Mouse (Mus musculus) lung, postnatal 0 days (tissue): ENCODE data around the gene Ercc6l. TPM values are rescaled to one million over a fixed set of nuclear protein-coding genes. Genes with fewer than 3 reads are reported as not detected.

Experiments
- ATAC-seq: fragments of 200-750 bp; cut with Nextera tagmentation; 2 replicates; pipeline ENCODE4 v1.8.0; 2017; ENCODE audit warnings: moderate library complexity
- DNase-seq: peaks from one replicate; pipeline ENCODE4 v3.0.0-alpha.2; 2016; ENCODE audit warnings: low spot score
- H3K27ac ChIP-seq: fragments of 300-500 bp; sonication (generic); 2 replicates; pipeline ENCODE4 v1.5.1; 2014; ENCODE audit warnings: antibody characterized with exemption, mild to moderate bottlenecking, low read length, mixed read lengths
- H3K27me3 ChIP-seq: fragments of 300-500 bp; sonication (generic); replicated peaks from 2 replicates; pipeline ENCODE4 v1.6.1; 2014; ENCODE audit warnings: low read length, mixed read lengths; ENCODE audit not compliant: insufficient read depth
- H3K36me3 ChIP-seq: fragments of 300-500 bp; sonication (generic); 2 replicates; pipeline ENCODE4 v1.6.1; 2014; ENCODE audit warnings: low read length, mixed read lengths; ENCODE audit not compliant: insufficient read depth
- H3K4me1 ChIP-seq: fragments of 300-500 bp; sonication (generic); 2 replicates; pipeline ENCODE4 v1.6.1; 2014; ENCODE audit warnings: antibody characterized with exemption, low read depth, low read length, mixed read lengths; ENCODE audit not compliant: insufficient read depth
- H3K4me2 ChIP-seq: fragments of 300-500 bp; sonication (generic); replicated peaks from 2 replicates; pipeline ENCODE4 v1.6.1; 2014; ENCODE audit warnings: low read depth, mild to moderate bottlenecking, low read length, moderate library complexity, mixed read lengths
- H3K4me3 ChIP-seq: fragments of 300-500 bp; sonication (generic); 2 replicates; pipeline ENCODE4 v1.5.1; 2014; ENCODE audit warnings: low read depth, low read length
- H3K9ac ChIP-seq: fragments of 300-500 bp; sonication (generic); replicated peaks from 2 replicates; pipeline ENCODE4 v1.6.1; 2014; ENCODE audit warnings: low read depth, mild to moderate bottlenecking
- H3K9me3 ChIP-seq: fragments of 300-500 bp; sonication (generic); 2 replicates; pipeline ENCODE4 v1.6.1; 2016; ENCODE audit warnings: low read length, mixed read lengths
- CTCF ChIP-seq: IDR thresholded peaks from 2 replicates; pipeline ENCODE4 v1.5.1; 2016; ENCODE audit warnings: antibody characterized with exemption, mild to moderate bottlenecking
- EP300 ChIP-seq: IDR thresholded peaks from 2 replicates; pipeline ENCODE4 v1.6.1; 2016; ENCODE audit warnings: antibody characterized with exemption, mild to moderate bottlenecking, control low read depth
- WGBS: fragments of 180-500 bp; shearing (Covaris S2); extraction: QIAGEN DNeasy Blood & Tissue Kit; methylation state at CpG from one replicate; pipeline ENCODE4 v1.1.7; 2014; 5-methylcytosine and 5-hydroxymethylcytosine counted together
- polyA plus RNA-seq: library from polyadenylated mRNA; unstranded; fragments of >200 nt; fragmentation: Nextera tagmentation; extraction: Ambion mirVana; gene quantifications from 2 replicates; pipeline ENCODE4 v1.2.1, GENCODE M21; 2015

The Ercc6l gene
- polyA plus RNA-seq: 0.87 and 1.1 TPM in 2 replicates

DNA sequence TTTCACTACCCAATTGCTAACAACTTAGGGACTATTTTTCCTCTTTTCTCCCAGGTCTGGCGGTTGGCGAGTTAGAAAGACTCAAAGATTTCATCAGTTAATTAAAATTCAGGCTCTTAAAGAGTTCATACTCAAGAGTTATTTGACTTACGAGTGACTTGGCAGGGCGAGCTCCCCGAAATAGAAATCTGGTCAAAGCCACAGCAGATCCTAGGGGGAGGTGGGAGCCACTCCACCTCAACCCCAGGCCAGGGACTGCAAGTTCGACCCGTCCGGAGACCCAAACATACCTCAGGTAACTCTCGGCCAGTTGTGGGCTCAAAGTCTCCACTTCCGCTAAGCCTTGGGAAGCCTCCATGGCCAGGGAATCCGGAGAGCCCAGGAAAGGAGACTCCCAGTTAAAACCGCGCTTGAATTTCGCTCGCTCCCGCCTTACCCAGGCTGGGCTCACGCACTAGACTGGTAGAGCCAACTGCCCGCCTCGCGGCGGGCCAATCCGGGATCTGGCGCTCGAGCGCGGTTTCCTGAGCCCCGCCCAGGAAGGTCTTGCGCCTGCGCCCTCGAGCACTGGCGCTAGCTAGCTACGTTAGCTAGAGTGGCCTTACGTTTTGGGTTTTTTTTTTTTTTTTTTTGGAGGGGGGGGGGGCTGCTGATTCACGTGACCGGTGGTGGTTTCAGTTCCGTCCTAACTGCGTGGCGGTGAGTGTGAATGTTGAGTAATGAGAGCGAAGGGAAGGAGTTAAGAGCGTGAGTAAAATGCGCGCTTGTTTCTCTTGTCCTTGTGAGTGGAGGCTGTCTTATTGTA, at the start of gene Ercc6l:
Gene Ercc6l, minus strand, starts transcription at position 474 of the 805 bp plus-strand sequence.
- peak; percentile 93 for DNase-seq
- WGBS: 6% methylated on average over 40 of the region's 42 CpGs
- ATAC-seq: peak; percentile 99
- Histone ChIP-seq H3K4me2 (peak within 1 kb of the TSS; percentile 57), H3K27ac (peak within 1 kb of the TSS; percentile 79), H3K9me3 (no peaks in the 10 kb centered on the region), H3K27me3 (no peaks in the 10 kb centered on the region), H3K36me3 (no peaks in the 10 kb centered on the region), H3K9ac (no peak within 1 kb of the TSS), H3K4me1 (no peaks in the 10 kb centered on the region), H3K4me3 (peak within 1 kb of the TSS; percentile 37)
- TF ChIP-seq CTCF: no peak
- peak; percentile 35; the same call in 1 of the 2 replicates for TF ChIP-seq EP300

DNA sequence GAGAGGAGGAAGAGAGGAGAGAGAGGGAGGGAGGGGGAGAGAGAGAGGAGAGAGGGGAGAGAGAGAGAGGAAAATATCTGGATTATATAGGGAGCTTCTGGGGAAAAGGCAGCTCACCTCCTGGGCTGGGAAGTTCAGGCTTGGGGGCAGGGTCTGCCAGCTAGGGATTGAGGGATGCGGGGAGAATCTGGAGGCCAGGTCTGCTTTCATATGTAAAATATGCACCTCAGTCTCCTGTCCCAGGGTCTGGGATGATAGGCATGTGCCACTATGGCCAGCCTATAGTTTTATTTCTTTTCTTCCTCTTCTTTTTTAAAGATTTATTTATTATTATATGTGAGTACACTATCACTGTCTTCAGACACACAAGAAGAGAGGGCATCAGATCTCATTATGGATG, 33.9 kb upstream of the Ercc6l start:
- ATAC-seq: no peak

DNA sequence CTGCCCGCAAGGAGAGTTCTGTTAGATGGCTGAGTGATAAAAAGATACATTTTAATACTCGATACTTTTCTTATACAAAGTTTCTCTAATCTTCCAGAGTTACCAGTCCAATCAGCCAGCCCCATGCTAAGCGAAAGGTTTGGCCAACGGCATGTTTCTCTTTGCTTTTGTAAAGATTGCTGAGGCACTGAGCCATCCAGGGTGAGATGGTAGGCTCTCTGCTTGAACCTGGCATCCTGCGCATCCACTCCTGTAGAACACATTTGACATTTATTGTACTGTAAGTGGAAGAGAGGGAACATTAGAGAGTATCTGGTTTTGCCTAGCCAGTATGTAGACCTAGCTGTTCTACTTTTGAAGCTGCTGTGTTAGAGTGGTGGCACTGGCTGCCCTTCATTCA, 32.7 kb upstream of the Ercc6l start:
- ATAC-seq: no peak
- TF ChIP-seq EP300 (no peak), CTCF (no peak)
- Histone ChIP-seq H3K36me3 (no peaks in the 10 kb centered on the region), H3K4me1 (no peaks in the 10 kb centered on the region), H3K27ac (no peak overlapping the region), H3K27me3 (no peaks in the 10 kb centered on the region), H3K9me3 (no peaks in the 10 kb centered on the region), H3K9ac (no peak overlapping the region), H3K4me3 (no peak overlapping the region; the same call in 1 of the 2 replicates), H3K4me2 (0 out of 2 replicates have a peak overlapping the region, but pooled peaks have one; percentile 51)
- 43% methylated on average over 5 of the region's 5 CpGs for WGBS
- no peak for DNase-seq

More for the DNA sequence above, 33.9 kb upstream of the Ercc6l start:
- H3K27me3 ChIP-seq: no peaks in the 10 kb centered on the region
- no peak for TF ChIP-seq CTCF
- TF ChIP-seq EP300: no peak
- DNase-seq: no peak
- no peak overlapping the region for H3K4me3 ChIP-seq
- H3K4me1 ChIP-seq: no peaks in the 10 kb centered on the region
- H3K4me2 ChIP-seq: no peak overlapping the region
- H3K9ac ChIP-seq: no peak overlapping the region
- 29% methylated on average over 1 of the region's 1 CpGs for WGBS
- no peaks in the 10 kb centered on the region for H3K9me3 ChIP-seq
- H3K27ac ChIP-seq: no peak overlapping the region
- no peaks in the 10 kb centered on the region for H3K36me3 ChIP-seq

DNA sequence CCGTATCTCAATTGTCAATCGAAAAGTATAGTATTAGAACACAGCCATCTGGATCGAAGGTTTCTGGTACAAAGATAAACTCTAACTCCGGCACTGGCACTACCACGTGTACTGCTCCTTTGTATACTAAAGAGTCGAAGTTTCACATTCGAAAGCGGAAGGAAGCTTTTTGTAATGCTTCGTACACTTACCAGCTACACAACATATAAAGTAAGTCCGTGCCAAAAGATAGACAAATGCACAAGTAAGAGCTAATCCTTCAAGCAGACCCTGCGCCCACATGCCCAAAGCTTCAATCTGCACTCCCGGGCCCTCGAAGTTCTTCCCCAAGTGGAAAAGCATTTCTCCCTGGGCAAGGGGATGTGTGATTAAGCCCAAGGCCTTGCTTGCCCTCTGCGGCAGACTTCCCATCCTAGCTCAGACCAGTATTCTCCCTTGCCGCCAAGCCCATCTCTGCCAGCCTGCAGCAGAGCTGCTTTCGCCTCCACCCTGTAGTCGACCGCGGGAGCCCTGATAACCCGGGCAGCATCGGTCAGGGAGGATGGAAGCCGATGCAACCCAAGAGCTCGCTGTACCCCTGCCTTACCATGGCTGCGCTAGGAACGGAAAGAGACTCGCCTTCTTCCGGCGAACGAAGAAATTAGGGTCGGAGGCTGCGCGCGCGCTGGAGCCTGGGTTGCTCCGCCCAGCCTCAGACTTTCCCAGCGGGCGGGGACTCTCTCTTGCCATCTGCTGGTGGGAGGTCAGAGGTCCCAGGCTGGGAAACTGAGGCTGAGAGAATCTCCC, 32.0 kb upstream of the Ercc6l start, which contains the start of gene Rps4x:
Gene Rps4x, minus strand, starts transcription at position 683 of the 786 bp plus-strand sequence.
- no peaks in the 10 kb centered on the region for H3K27me3 ChIP-seq
- DNase-seq (peak; percentile 85), ATAC-seq (peak; percentile 94)
- peak within 1 kb of the TSS; percentile 51 for H3K4me2 ChIP-seq
- 11% methylated on average over 37 of the region's 37 CpGs for WGBS
- H3K4me3 ChIP-seq: peak within 1 kb of the TSS; percentile 47
- H3K4me1 ChIP-seq: no peaks in the 10 kb centered on the region
- peak; percentile 71 for TF ChIP-seq CTCF
- TF ChIP-seq EP300: no peak
- no peaks in the 10 kb centered on the region for H3K36me3 ChIP-seq
- H3K9ac ChIP-seq: peak within 1 kb of the TSS; percentile 46
- peak within 1 kb of the TSS; percentile 86 for H3K27ac ChIP-seq
- H3K9me3 ChIP-seq: no peaks in the 10 kb centered on the region

DNA sequence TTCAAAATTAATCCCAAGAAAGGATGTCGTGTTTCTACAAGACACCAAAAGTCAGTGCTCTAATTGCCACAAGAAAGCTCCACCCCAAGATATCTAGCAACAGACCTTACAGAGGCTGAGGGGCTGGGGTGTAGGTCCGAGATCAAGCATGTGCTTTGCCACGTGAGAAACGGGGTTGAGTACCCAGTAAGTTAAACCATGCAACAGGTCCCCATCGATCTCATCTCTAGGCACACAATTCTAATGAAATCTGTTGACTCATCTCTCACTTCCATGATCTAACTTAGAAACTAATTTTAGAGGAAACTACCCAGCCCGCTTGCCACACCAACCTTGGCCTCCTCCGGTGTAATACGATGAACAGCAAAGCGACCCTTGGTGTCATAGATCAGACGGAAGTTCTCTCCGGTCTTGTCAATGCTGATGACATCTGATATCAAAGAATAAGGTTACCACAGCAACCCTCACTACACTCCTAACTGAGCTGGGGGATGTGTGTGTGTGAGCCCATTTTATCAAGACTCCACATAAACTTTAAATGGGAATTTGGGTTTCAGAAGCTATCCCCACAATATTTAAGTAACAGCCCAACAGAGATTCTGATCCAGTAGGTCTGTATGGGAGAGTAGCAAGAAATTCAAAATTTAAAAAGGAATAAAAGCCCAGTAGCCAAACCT, 30.3 kb upstream of the Ercc6l start:
- Histone ChIP-seq H3K4me1 (no peaks in the 10 kb centered on the region), H3K9me3 (no peaks in the 10 kb centered on the region), H3K27ac (no peak overlapping the region), H3K36me3 (no peaks in the 10 kb centered on the region), H3K9ac (no peak overlapping the region; the same call in 1 of the 2 replicates), H3K27me3 (no peaks in the 10 kb centered on the region), H3K4me3 (no peak overlapping the region; the same call in 1 of the 2 replicates), H3K4me2 (peak overlapping the region; percentile 51; the same call in 1 of the 2 replicates)
- DNase-seq: no peak
- TF ChIP-seq CTCF (no peak), EP300 (no peak)
- no peak for ATAC-seq
- 34% methylated on average over 11 of the region's 11 CpGs for WGBS
